Mouse (Mus musculus) intestine, embryonic 14.5 days (tissue): ENCODE measurements around the gene Fhl2. TPM values are rescaled to one million over a fixed set of nuclear protein-coding genes. Genes with fewer than 3 reads are reported as not detected.
A peak's percentile ranks its signal among the peaks of the same experiment; 100 is the strongest.
"Not testable (repeated sequence)": the region's sequence is repeated elsewhere in the genome, so short reads cannot be mapped to it uniquely, and the experiment has no call there.

Experiments
- ATAC-seq: fragments of 200-750 bp; cut with Nextera tagmentation; replicated peaks from 2 replicates; pipeline ENCODE4 v1.8.0; 2017; ENCODE audit warnings: low read depth, moderate number of reproducible peaks, moderate TSS enrichment, moderate library complexity; ENCODE audit not compliant: low FRiP score, low TSS enrichment
- DNase-seq: peaks from one replicate; pipeline ENCODE4 v3.0.0-alpha.2; 2018; ENCODE audit warnings: low spot score
- H3K27ac ChIP-seq: fragments of 300-500 bp; sonication (generic); 2 replicates; pipeline ENCODE4 v1.5.1; 2014; ENCODE audit warnings: low read depth, mild to moderate bottlenecking, control low read depth
- H3K27me3 ChIP-seq: fragments of 300-500 bp; sonication (generic); replicated peaks from 2 replicates; pipeline ENCODE4 v1.6.1; 2014; ENCODE audit warnings: low read length, control low read depth; ENCODE audit not compliant: control insufficient read depth, insufficient read depth
- H3K36me3 ChIP-seq: fragments of 300-500 bp; sonication (generic); 2 replicates; pipeline ENCODE4 v1.6.1; 2014; ENCODE audit warnings: low read length, control low read depth; ENCODE audit not compliant: control insufficient read depth, insufficient read depth
- H3K4me1 ChIP-seq: fragments of 300-500 bp; sonication (generic); replicated peaks from 2 replicates; pipeline ENCODE4 v1.6.1; 2014; ENCODE audit warnings: low read length, control low read depth, mixed read lengths; ENCODE audit not compliant: control insufficient read depth, insufficient read depth
- H3K4me2 ChIP-seq: fragments of 300-500 bp; sonication (generic); 2 replicates; pipeline ENCODE4 v1.6.1; 2014; ENCODE audit warnings: low read length
- H3K4me3 ChIP-seq: fragments of 300-500 bp; sonication (generic); 2 replicates; pipeline ENCODE4 v1.5.1; 2014; ENCODE audit warnings: low read depth, low read length, control low read depth, mixed read lengths
- H3K9ac ChIP-seq: fragments of 300-500 bp; sonication (generic); 2 replicates; pipeline ENCODE4 v1.6.1; 2014; ENCODE audit warnings: mild to moderate bottlenecking, low read length
- H3K9me3 ChIP-seq: fragments of 300-500 bp; sonication (generic); 2 replicates; pipeline ENCODE4 v1.6.1; 2016; ENCODE audit warnings: low read length, control low read depth; ENCODE audit not compliant: control insufficient read depth
- WGBS: fragments of 180-500 bp; shearing (Covaris S2); extraction: QIAGEN DNeasy Blood & Tissue Kit; methylation state at CpG from one replicate; pipeline ENCODE4 v1.1.7; 2014; 5-methylcytosine and 5-hydroxymethylcytosine counted together
- polyA plus RNA-seq: library from polyadenylated mRNA; unstranded; fragments of >200 nt; fragmentation: Nextera tagmentation; extraction: Ambion mirVana; gene quantifications from 2 replicates; pipeline ENCODE4 v1.2.1, GENCODE M21; 2014

The Fhl2 gene
- polyA plus RNA-seq, 1 experiment from 2014 or later: 60.5 TPM

DNA sequence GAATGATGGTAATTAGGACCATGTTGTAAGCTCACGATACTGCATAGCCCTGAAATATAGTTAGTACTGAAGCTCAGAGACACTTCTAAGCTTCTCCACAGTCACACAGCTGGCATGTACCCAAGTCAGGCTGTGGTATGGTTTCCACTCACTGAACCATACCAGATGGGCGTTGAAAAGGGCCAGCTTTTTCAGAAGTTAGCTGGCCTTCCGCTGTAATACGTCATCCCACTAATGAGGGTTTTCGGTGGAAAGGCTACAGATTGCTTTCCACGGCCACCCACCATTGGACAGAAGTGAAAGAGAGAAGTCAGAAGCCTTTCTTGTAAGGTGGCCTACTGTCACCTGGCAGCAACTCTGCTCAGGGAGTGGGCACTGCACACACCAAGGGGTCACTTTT is 53.9 kb downstream of the Fhl2 start:
- Histone ChIP-seq H3K27me3 (no peaks in the 10 kb centered on the region), H3K4me2 (no peak overlapping the region), H3K4me1 (no peaks in the 10 kb centered on the region; the same call in 1 of the 2 replicates), H3K27ac (no peak overlapping the region), H3K9ac (no peak overlapping the region), H3K9me3 (no peaks in the 10 kb centered on the region), H3K4me3 (no peak overlapping the region), H3K36me3 (peaks cover 27% of the 10 kb centered on the region)
- ATAC-seq (no peak), DNase-seq (no peak)
- 69% methylated on average over 6 of the region's 6 CpGs for WGBS

GRCm38 (mm10) chr1:43141555-43141961 is 55.2 kb downstream of the Fhl2 start:
- Histone ChIP-seq H3K9me3 (no peaks in the 10 kb centered on the region), H3K4me2 (no peak overlapping the region), H3K4me3 (no peak overlapping the region), H3K36me3 (peaks cover 38% of the 10 kb centered on the region), H3K27me3 (no peaks in the 10 kb centered on the region), H3K27ac (no peak overlapping the region), H3K4me1 (no peaks in the 10 kb centered on the region; the same call in 1 of the 2 replicates), H3K9ac (no peak overlapping the region)
- ATAC-seq (no peak), DNase-seq (no peak)
- 77% methylated on average over 11 of the region's 11 CpGs for WGBS

DNA sequence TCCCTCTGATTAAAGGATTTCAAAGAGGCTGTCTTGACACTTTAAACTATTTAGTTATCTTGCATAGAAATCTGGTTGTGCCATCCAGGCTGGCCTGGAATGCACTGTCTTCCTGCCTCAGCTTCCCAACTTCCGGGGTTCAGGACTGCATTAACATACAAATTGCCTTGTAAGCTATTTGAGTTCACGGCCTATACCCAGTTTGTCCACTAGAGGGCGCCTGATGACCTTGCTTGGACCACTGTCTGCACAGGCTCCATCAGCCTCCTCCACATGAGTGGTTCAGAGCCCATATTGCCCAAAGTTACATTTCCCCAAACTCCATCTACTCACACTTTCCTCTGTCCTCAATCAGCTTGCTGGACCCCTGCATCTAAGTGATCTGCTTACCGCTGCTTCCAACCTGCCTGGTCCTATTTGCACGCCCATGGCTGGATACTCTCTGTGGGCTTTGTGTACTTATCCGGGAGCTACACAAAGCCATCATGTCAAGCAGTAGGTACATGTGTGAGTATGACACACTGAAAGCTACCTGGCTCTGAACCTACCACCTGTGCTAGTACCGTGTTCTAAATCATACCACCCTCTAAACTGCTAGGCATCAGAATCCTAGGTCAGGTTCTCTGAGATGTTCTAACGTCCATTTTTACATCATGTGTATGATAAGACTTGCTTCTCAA is 57.1 kb downstream of the Fhl2 start:
- no peak overlapping the region for H3K27ac ChIP-seq
- H3K4me1 ChIP-seq: no peaks in the 10 kb centered on the region; the same call in 1 of the 2 replicates
- peak; percentile 99 for DNase-seq
- WGBS: 49% methylated on average over 8 of the region's 8 CpGs
- H3K27me3 ChIP-seq: no peaks in the 10 kb centered on the region
- no peaks in the 10 kb centered on the region for H3K9me3 ChIP-seq
- no peak overlapping the region for H3K9ac ChIP-seq
- H3K36me3 ChIP-seq: peaks cover 42% of the 10 kb centered on the region
- no peak overlapping the region for H3K4me2 ChIP-seq
- peak; percentile 75 for ATAC-seq
- H3K4me3 ChIP-seq: no peak overlapping the region

GRCm38 (mm10) chr1:43138268-43138812 is 58.4 kb downstream of the Fhl2 start:
- Histone ChIP-seq H3K4me2 (no peak overlapping the region), H3K4me1 (no peaks in the 10 kb centered on the region; the same call in 1 of the 2 replicates), H3K27me3 (no peaks in the 10 kb centered on the region), H3K27ac (no peak overlapping the region), H3K4me3 (no peak overlapping the region), H3K9ac (no peak overlapping the region), H3K36me3 (peaks cover 39% of the 10 kb centered on the region), H3K9me3 (no peaks in the 10 kb centered on the region)
- ATAC-seq: no peak
- DNase-seq: no peak
- WGBS: 76% methylated on average over 15 of the region's 15 CpGs

DNA sequence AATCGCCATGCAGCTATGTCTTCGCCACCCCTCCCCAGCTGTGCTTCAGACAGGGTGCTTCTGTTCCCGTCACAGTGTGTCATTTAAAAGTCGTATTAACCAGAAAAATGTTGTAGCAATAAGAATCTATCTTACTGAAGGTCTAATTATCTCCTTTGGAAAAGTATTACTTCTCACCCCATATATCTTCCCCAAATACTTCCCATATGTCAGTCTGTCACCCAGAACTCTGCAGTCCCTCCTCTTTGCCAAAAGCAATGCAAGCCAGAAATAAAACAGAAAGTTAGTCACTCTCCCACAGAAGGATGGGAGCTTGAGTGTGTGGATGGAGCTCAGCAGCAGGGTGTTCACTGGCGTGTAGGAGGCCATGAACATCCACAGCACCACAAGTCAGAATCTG is 59.5 kb downstream of the Fhl2 start:
- peaks cover 45% of the 10 kb centered on the region for H3K36me3 ChIP-seq
- no peak overlapping the region for H3K4me3 ChIP-seq
- no peaks in the 10 kb centered on the region for H3K27me3 ChIP-seq
- H3K9ac ChIP-seq: no peak overlapping the region
- H3K27ac ChIP-seq: no peak overlapping the region
- WGBS: 90% methylated on average over 5 of the region's 5 CpGs
- H3K4me1 ChIP-seq: no peaks in the 10 kb centered on the region; the same call in 1 of the 2 replicates
- ATAC-seq (no peak), DNase-seq (no peak)
- H3K9me3 ChIP-seq: no peaks in the 10 kb centered on the region
- no peak overlapping the region for H3K4me2 ChIP-seq

DNA sequence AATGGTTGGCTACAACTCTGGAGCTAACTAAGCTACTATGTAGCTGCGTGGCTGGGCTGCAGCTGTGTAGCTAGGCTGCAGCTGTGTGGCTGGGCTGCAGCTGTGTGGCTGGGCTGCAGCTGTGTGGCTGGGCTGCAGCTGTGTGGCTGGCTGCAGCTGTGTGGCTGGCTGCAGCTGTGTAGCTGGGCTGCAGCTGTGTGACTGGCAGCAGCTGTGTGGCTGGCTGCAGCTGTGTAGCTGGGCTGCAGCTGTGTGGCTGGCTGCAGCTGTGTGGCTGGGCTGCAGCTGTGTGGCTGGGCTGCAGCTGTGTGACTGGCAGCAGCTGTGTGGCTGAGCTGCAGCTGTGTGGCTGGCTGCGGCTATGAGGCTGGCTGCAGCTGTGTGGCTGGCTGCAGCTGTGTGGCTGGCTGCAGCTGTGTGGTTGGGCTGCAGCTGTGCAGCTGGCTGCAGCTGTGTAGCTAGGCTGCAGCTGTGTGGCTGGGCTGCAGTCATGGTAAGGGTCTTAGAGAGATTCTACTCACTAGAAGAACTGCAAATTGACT is 60.2 kb downstream of the Fhl2 start:
- H3K9me3 ChIP-seq, ATAC-seq, DNase-seq, H3K4me1 ChIP-seq, H3K9ac ChIP-seq, H3K27ac ChIP-seq, H3K4me3 ChIP-seq, H3K4me2 ChIP-seq, H3K27me3 ChIP-seq: not testable (repeated sequence)
- H3K36me3 ChIP-seq: peaks cover 45% of the 10 kb centered on the region
- 83% methylated on average over 2 of the region's 2 CpGs for WGBS

GRCm38 (mm10) chr1:43131591-43131990 is 65.2 kb downstream of the Fhl2 start:
- no peak for DNase-seq
- H3K36me3 ChIP-seq: peaks cover 54% of the 10 kb centered on the region
- 89% methylated on average over 9 of the region's 9 CpGs for WGBS

GRCm38 (mm10) chr1:43130219-43130981 is 66.4 kb downstream of the Fhl2 start:
- H3K36me3 ChIP-seq: peaks cover 57% of the 10 kb centered on the region
- WGBS: 75% methylated on average over 5 of the region's 5 CpGs
- DNase-seq (no peak), ATAC-seq (no peak)
- no peaks in the 10 kb centered on the region for H3K27me3 ChIP-seq
- no peaks in the 10 kb centered on the region for H3K4me1 ChIP-seq
- no peak overlapping the region for H3K4me3 ChIP-seq
- no peaks in the 10 kb centered on the region for H3K9me3 ChIP-seq
- H3K27ac ChIP-seq: no peak overlapping the region
- no peak overlapping the region for H3K4me2 ChIP-seq
- H3K9ac ChIP-seq: no peak overlapping the region

More at GRCm38 (mm10) chr1:43131591-43131990, 65.2 kb downstream of the Fhl2 start:
- no peak overlapping the region for H3K9ac ChIP-seq
- no peak overlapping the region for H3K27ac ChIP-seq
- no peaks in the 10 kb centered on the region for H3K9me3 ChIP-seq
- H3K4me1 ChIP-seq: no peaks in the 10 kb centered on the region
- ATAC-seq: no peak
- no peak overlapping the region for H3K4me3 ChIP-seq
- no peak overlapping the region for H3K4me2 ChIP-seq
- H3K27me3 ChIP-seq: no peaks in the 10 kb centered on the region
